Mouse (Mus musculus) intestine, postnatal 0 days (tissue): ENCODE data around the gene Cfap61. TPM values are rescaled to one million over a fixed set of nuclear protein-coding genes. Genes with fewer than 3 reads are reported as not detected.

Experiments
- ATAC-seq: fragments of 200-750 bp; cut with Nextera tagmentation; 2 replicates; pipeline ENCODE4 v1.8.0; 2017; ENCODE audit warnings: mild to moderate bottlenecking, moderate TSS enrichment, moderate library complexity
- H3K27ac ChIP-seq: fragments of 300-500 bp; sonication (generic); 2 replicates; pipeline ENCODE4 v1.5.1; 2014; ENCODE audit warnings: mild to moderate bottlenecking, low read depth, low read length, moderate library complexity
- H3K27me3 ChIP-seq: fragments of 300-500 bp; sonication (generic); replicated peaks from 2 replicates; pipeline ENCODE4 v1.6.1; 2014; ENCODE audit warnings: low read length, mixed read lengths; ENCODE audit not compliant: control insufficient read depth, insufficient read depth
- H3K36me3 ChIP-seq: fragments of 300-500 bp; sonication (generic); 2 replicates; pipeline ENCODE4 v1.6.1; 2014; ENCODE audit warnings: mild to moderate bottlenecking, moderate library complexity; ENCODE audit not compliant: control insufficient read depth, insufficient read depth
- H3K4me1 ChIP-seq: fragments of 300-500 bp; sonication (generic); replicated peaks from 2 replicates; pipeline ENCODE4 v1.6.1; 2014; ENCODE audit warnings: antibody characterized with exemption, low read length, mixed read lengths; ENCODE audit not compliant: control insufficient read depth, insufficient read depth
- H3K4me2 ChIP-seq: fragments of 300-500 bp; sonication (generic); replicated peaks from 2 replicates; pipeline ENCODE4 v1.6.1; 2014; ENCODE audit warnings: low read depth, mild to moderate bottlenecking, moderate library complexity
- H3K4me3 ChIP-seq: fragments of 300-500 bp; sonication (generic); 2 replicates; pipeline ENCODE4 v1.5.1; 2014; ENCODE audit warnings: low read depth, low read length
- H3K9ac ChIP-seq: fragments of 300-500 bp; sonication (generic); 2 replicates; pipeline ENCODE4 v1.6.1; 2014; ENCODE audit warnings: mild to moderate bottlenecking, low read depth, low read length
- H3K9me3 ChIP-seq: fragments of 300-500 bp; sonication (generic); 2 replicates; pipeline ENCODE4 v1.6.1; 2016; ENCODE audit warnings: mixed run types; ENCODE audit not compliant: control insufficient read depth
- CTCF ChIP-seq: sonication (generic); IDR thresholded peaks from 2 replicates; pipeline ENCODE4 v1.5.1; 2016; ENCODE audit warnings: low read depth, mild to moderate bottlenecking, control low read depth, antibody characterized with exemption, moderate library complexity
- WGBS: fragments of 180-500 bp; shearing (Covaris S2); extraction: QIAGEN DNeasy Blood & Tissue Kit; methylation state at CpG from one replicate; pipeline ENCODE4 v1.1.7; 2014; 5-methylcytosine and 5-hydroxymethylcytosine counted together
- polyA plus RNA-seq: library from polyadenylated mRNA; unstranded; fragments of >200 nt; fragmentation: Nextera tagmentation; extraction: Ambion mirVana; gene quantifications from 2 replicates; pipeline ENCODE4 v1.2.1, GENCODE M21; 2015

The Cfap61 gene
- polyA plus RNA-seq, 1 experiment from 2014 or later, result 0.08 TPM

DNA sequence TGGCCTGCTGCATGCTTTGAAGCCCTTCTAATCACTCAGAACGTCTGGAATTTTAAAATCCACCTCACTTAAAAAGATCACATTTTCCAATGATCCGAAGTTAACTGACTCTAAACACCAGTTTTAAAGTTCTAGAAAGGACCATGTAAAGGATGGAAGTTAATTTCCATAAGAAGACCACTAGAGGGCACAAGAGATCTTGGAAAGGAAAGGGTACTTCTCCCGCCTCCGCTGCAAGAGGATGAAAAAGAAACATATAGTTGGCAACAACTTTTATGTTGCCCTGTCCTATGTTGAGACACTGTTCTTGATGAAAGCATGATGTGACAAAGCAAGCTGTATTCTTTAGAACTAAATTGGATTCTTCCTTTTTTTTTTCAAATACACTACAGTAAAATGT is 22.9 kb downstream of the Cfap61 start:
- H3K27ac ChIP-seq, result no peak overlapping the region
- H3K36me3 ChIP-seq, result no peaks in the 10 kb centered on the region
- H3K27me3 ChIP-seq, result no peaks in the 10 kb centered on the region
- ATAC-seq, result no peak
- H3K4me1 ChIP-seq, result no peaks in the 10 kb centered on the region
- peak; percentile 86 for TF ChIP-seq CTCF
- H3K9me3 ChIP-seq, result no peaks in the 10 kb centered on the region
- H3K9ac ChIP-seq, result no peak overlapping the region
- no peak overlapping the region for H3K4me2 ChIP-seq
- WGBS, result 14% methylated on average over 4 of the region's 4 CpGs
- no peak overlapping the region for H3K4me3 ChIP-seq

DNA sequence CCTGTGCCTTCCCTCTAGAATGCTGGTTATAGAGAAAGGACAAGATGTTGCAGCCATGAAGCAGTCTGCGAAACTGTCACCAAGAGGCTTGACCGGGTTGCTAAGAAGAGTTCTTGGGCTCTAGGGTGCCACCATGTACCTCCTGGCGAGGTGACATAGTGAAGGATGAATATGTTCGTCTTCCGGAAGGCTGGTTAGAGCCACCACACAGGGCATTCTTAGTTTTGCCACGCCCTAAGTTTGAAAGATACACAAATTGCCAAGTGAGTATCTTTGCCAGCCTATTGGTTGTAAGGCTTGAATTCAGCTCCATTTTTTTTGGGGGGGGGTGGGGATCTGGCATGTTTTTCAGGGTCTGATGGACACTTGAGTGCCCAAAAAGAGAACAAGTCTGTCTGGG is 23.5 kb downstream of the Cfap61 start:
- no peak for ATAC-seq
- H3K9ac ChIP-seq, result no peak overlapping the region
- WGBS, result 83% methylated on average over 6 of the region's 6 CpGs
- H3K4me3 ChIP-seq, result no peak overlapping the region
- no peaks in the 10 kb centered on the region for H3K27me3 ChIP-seq
- H3K9me3 ChIP-seq, result no peaks in the 10 kb centered on the region
- no peaks in the 10 kb centered on the region for H3K36me3 ChIP-seq
- no peak overlapping the region for H3K27ac ChIP-seq
- TF ChIP-seq CTCF, result no peak
- H3K4me1 ChIP-seq, result no peaks in the 10 kb centered on the region
- H3K4me2 ChIP-seq, result no peak overlapping the region

DNA sequence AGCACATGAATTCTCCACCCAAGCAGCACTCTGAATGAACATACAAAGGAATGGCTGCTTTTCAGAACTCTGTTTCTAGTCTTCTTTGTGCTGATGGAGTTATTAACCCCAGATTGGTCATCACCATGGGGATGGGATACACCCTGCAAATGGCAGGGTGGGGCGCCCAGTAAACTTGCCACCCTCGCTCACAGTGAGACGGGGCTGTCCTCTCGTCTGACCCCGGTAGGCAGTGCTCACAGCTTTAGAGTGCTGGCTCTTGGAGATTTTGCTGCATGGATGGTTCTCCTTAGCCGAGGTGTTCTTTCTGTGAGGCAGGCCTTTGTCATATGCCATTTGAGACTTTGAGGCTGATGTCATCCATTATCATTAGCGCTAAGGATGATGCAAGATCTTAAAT is 24.0 kb downstream of the Cfap61 start:
- Histone ChIP-seq H3K4me2 (no peak overlapping the region), H3K4me3 (no peak overlapping the region), H3K27ac (no peak overlapping the region), H3K4me1 (no peaks in the 10 kb centered on the region), H3K9ac (no peak overlapping the region), H3K36me3 (no peaks in the 10 kb centered on the region), H3K27me3 (no peaks in the 10 kb centered on the region), H3K9me3 (no peaks in the 10 kb centered on the region)
- TF ChIP-seq CTCF, result no peak
- 79% methylated on average over 7 of the region's 7 CpGs for WGBS
- no peak for ATAC-seq

DNA sequence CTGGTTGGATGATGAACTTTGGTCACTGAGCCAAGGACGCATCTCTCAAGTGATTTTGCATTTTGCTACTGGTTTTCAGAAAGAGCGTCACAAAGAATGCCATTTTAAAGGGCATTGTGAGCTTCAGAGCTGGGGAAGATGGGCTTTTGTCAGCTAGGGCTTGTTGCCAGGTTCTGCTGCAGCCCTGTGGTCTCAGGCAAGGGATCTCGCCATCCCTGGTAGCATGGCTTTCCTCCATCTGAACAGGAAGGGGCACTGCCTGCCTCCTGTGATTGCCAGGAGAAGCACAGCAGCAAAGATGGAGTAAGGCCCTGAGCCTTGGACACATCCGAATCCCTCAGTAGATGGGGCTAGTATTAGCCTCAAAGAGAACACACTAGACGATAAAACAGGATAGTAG is 27.3 kb downstream of the Cfap61 start:
- ATAC-seq, result no peak
- Histone ChIP-seq H3K9me3 (no peaks in the 10 kb centered on the region), H3K4me2 (no peak overlapping the region), H3K27ac (no peak overlapping the region), H3K9ac (no peak overlapping the region), H3K27me3 (no peaks in the 10 kb centered on the region), H3K4me3 (no peak overlapping the region), H3K4me1 (no peaks in the 10 kb centered on the region), H3K36me3 (no peaks in the 10 kb centered on the region)
- 87% methylated on average over 5 of the region's 5 CpGs for WGBS
- TF ChIP-seq CTCF, result no peak

DNA sequence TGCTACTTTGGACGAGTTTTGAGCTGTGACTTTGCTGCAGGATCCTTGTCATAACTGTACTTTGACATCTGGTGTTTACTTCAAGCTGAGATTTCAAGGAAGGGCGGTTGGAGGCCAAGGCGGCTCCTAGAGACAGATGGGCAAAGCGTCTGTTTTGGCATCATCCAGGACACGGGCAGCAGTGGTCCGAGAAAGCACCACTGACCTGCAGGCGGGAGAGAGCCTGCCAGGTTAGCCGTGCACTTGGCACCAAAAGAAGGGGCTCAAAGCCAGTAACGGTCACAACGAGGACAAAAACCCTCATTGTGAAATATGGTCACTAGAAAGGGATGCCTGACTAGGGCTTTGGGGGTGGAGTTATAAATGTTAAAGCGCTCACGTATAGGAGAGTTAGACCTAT is 36.2 kb downstream of the Cfap61 start:
- Histone ChIP-seq H3K4me3 (no peak overlapping the region), H3K4me2 (no peak overlapping the region), H3K9me3 (no peaks in the 10 kb centered on the region), H3K4me1 (no peaks in the 10 kb centered on the region), H3K9ac (no peak overlapping the region), H3K27ac (no peak overlapping the region), H3K27me3 (no peaks in the 10 kb centered on the region), H3K36me3 (no peaks in the 10 kb centered on the region)
- no peak for TF ChIP-seq CTCF
- no peak for ATAC-seq
- 81% methylated on average over 12 of the region's 12 CpGs for WGBS

DNA sequence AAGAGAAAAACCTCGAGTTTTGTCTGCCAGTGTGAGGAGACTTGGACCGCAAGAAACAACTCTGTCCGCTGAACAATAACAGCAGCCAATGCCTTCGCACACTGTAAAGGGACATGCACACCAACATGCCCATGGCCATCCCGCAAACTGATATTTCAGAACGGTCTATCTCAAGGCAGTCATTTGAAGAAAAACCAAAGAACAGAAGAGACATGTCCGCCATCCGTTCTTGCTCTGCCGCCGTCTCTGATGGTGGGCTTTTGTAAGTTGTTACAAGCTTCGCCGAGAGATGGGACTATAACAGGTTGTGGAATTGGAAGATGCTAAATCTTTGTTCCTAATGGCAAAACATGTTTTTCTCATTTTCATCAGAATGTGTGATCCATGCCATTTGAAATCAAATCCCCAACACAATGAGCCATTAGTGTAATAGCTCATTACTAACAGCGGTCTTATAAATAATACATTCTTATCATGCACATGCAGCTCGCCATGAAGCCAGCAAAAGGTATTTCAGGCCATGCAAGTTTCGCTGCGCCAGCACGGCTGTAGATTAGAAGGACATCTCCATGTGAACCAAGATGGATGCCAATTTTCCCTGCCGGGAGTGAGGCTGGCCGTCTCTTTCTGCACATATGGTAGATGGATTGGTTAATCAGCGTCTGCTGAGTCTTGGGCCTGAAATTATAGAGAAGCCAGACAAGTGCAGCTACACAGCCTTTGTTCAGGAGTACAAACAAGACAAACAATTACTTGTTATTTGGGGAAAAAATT is 36.8 kb downstream of the Cfap61 start:
- H3K4me2 ChIP-seq, result no peak overlapping the region
- H3K27me3 ChIP-seq, result no peaks in the 10 kb centered on the region
- H3K9me3 ChIP-seq, result no peaks in the 10 kb centered on the region
- H3K36me3 ChIP-seq, result no peaks in the 10 kb centered on the region
- ATAC-seq, result no peak
- no peak overlapping the region for H3K27ac ChIP-seq
- H3K9ac ChIP-seq, result no peak overlapping the region
- no peak for TF ChIP-seq CTCF
- no peaks in the 10 kb centered on the region for H3K4me1 ChIP-seq
- 93% methylated on average over 20 of the region's 20 CpGs for WGBS
- H3K4me3 ChIP-seq, result no peak overlapping the region
